Mouse (Mus musculus) left cerebral cortex, postnatal 14 days (tissue): ENCODE data around the gene Msx3. TPM values are rescaled to one million over a fixed set of nuclear protein-coding genes. Genes with fewer than 3 reads are reported as not detected.
A peak's percentile ranks its signal among the peaks of the same experiment; 100 is the strongest.

Experiments
- DNase-seq, 2 experiments: peaks; one replicate each; pipeline ENCODE4 v3.0.0; 2021 to 2022; ENCODE audit warnings: low spot score in 2 of 2, mixed read lengths in 1 of 2
- intact Hi-C: fragments of 180-260 bp; cut with DNase I; formaldehyde crosslinking; loops from one replicate; pipeline ENCODE4 v1.15.1; 2025
- long read RNA-seq, 2 experiments: library from polyadenylated mRNA; stranded (forward); transcript quantifications; one replicate each; pipeline ENCODE4 v2.0.0; 2021
- total RNA-seq, 2 experiments: library from RNA; stranded (reverse); gene quantifications; 2 replicates each; pipeline ENCODE4 v1.2.3; 2021

Msx3 gene
- total RNA-seq, result under 1 TPM; 0.29 to 0.30 TPM
- long read RNA-seq, experiment 1, result 0 reads
- long read RNA-seq, experiment 2, result 0 reads

GRCm38 (mm10) chr7:140048361-140049114, at the start of gene Msx3:
TSS of gene Msx3 (minus strand) at chr7:140049089.
- DNase-seq, result no peak
- intact Hi-C loops, result no loop called here

- DNase-seq, result no peak
- intact Hi-C loops, result no loop called here
Observed at GRCm38 (mm10) chr7:140098466-140098865, 49.6 kb upstream of the Msx3 start.

- no peak for DNase-seq
- intact Hi-C loops, result no loop called here
Observed at GRCm38 (mm10) chr7:140096055-140096454, 47.2 kb upstream of the Msx3 start.

GRCm38 (mm10) chr7:140095556-140095955, 46.7 kb upstream of the Msx3 start:
- intact Hi-C loops, result no loop called here
- DNase-seq, result no peak

- DNase-seq, result no peak
- intact Hi-C loops, result no loop called here
Observed at GRCm38 (mm10) chr7:140094954-140095353, 46.1 kb upstream of the Msx3 start.

- intact Hi-C loops, result no loop called here
- DNase-seq, result no peak
Observed at GRCm38 (mm10) chr7:140092924-140093528, 44.1 kb upstream of the Msx3 start, which contains the start of gene Prap1. TSS of gene Prap1 (plus strand) at chr7:140093395.

- DNase-seq, result no peak
- intact Hi-C loops, result no loop called here
Observed at GRCm38 (mm10) chr7:140090601-140091000, 41.7 kb upstream of the Msx3 start.

GRCm38 (mm10) chr7:140082242-140082678, 33.4 kb upstream of the Msx3 start, which contains the start of gene Caly:
TSS of gene Caly (minus strand) at chr7:140082548.
- intact Hi-C loops, result loop anchor here (5.0 kb wide), 3 partner anchors 35 to 745 kb away; partner anchors contain the start of genes Echs1, Mtg1 and Paox
- peak; percentile 93 to 96 for DNase-seq

GRCm38 (mm10) chr7:140081408-140082241, 32.7 kb upstream of the Msx3 start:
- intact Hi-C loops, result loop anchor here (2.0 to 5.0 kb wide), 4 partner anchors 36 to 746 kb away; partner anchors contain the start of genes Echs1, Mtg1 and Paox
- DNase-seq, result peak; percentile 49 to 58

- intact Hi-C loops, result loop anchor here (2.0 to 5.0 kb wide), 4 partner anchors 37 to 747 kb away; partner anchors contain the start of genes Echs1, Mtg1 and Paox
- peak; percentile 94 to 96 for DNase-seq
Observed at GRCm38 (mm10) chr7:140080503-140081156, 31.7 kb upstream of the Msx3 start.

GRCm38 (mm10) chr7:140078711-140079110, 29.8 kb upstream of the Msx3 start:
- DNase-seq, result peak; percentile 64 to 81
- intact Hi-C loops, result loop anchor here (5.0 kb wide), 1 partner anchor 824 kb away; the partner anchor contains the start of gene Cox8b

GRCm38 (mm10) chr7:140077698-140078097, 28.8 kb upstream of the Msx3 start:
- intact Hi-C loops, result loop anchor here (5.0 kb wide), 1 partner anchor 825 kb away; the partner anchor contains the start of gene Cox8b
- DNase-seq, result no peak

GRCm38 (mm10) chr7:140070042-140070711, 21.3 kb upstream of the Msx3 start:
- intact Hi-C loops, result no loop called here
- no peak for DNase-seq

GRCm38 (mm10) chr7:140067397-140067796, 18.5 kb upstream of the Msx3 start:
- no peak for DNase-seq
- intact Hi-C loops, result loop anchor here (10.0 kb wide), 1 partner anchor 453 kb away; no protein-coding TSS in a partner anchor

- peak; percentile 88 to 90 for DNase-seq
- intact Hi-C loops, result loop anchor here (1.0 to 10.0 kb wide), 3 partner anchors 94 to 448 kb away; no protein-coding TSS in a partner anchor
Observed at GRCm38 (mm10) chr7:140063092-140063491, 14.2 kb upstream of the Msx3 start.

GRCm38 (mm10) chr7:140062307-140062706, 13.4 kb upstream of the Msx3 start:
- peak; percentile 33 to 45 for DNase-seq
- intact Hi-C loops, result loop anchor here (5.0 to 10.0 kb wide), 2 partner anchors 415 to 448 kb away; no protein-coding TSS in a partner anchor

GRCm38 (mm10) chr7:140061832-140062130, 12.9 kb upstream of the Msx3 start:
- no peak for DNase-seq
- intact Hi-C loops, result loop anchor here (5.0 to 10.0 kb wide), 2 partner anchors 414 to 447 kb away; no protein-coding TSS in a partner anchor
